Mouse (Mus musculus): ENCODE data around the gene Itga2b.
A peak's percentile ranks its signal among the peaks of the same experiment; 100 is the strongest.

Itga2b gene

DNA sequence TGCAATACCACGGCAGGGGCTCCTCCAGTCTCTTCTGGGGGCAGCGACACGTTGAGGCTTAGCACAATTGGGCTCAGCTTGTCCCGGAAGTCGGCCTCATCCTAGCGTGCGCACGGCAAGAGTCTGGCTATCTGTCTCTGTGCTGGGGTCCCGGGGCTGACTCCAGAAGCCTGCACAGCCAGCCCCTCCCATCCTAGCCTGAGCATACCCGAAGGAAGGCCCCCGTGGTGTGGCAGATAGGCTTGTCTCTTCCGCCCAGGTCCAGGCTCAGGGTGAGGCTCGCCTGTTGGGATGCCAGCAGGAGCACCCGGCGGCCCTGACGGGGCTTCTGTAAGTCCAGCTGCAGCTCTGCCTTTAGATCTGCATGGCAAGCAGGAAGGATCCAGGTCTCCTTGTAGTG, 9.4 kb downstream of the Itga2b start:
- DNase-seq (ENCODE audit: inconsistent age in 2 of 2, low spot score in 1 of 2) = peak in 1 of 2 experiments; percentile 6

DNA sequence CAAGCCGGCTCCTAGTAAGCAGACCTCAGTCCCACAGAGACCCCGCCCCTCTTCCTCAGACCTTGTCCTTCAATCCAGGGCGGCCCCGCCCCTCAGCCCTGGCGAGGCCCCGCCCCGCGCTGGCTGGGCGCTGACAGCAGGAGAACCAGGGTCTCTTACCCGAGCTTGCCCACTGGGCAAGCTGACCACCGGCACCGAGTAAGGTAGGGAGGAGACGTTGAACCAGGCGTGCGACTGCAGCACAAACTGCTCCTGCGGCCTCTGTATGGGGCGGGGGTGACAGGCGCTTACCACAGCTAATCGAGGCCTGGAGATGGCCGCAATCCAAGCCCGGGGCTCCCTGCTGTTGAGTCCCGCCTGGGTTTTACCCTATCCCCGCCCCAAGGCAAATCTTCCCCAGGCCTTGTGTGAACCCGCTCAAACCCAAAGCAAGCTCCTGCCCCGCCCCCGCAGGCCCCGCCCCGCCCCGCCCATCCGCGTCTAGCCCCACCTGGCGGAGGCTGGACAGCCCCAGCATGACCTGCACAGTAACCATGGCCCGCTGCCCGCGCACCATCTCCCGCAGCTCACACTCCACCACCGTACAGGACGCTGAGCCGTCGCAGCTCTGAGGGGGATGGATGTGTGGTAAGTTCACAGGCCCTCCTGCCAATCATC, 14.1 kb downstream of the Itga2b start:
- DNase-seq (ENCODE audit: inconsistent age in 2 of 2, low spot score in 1 of 2) = peak; percentile 82 to 93

DNA sequence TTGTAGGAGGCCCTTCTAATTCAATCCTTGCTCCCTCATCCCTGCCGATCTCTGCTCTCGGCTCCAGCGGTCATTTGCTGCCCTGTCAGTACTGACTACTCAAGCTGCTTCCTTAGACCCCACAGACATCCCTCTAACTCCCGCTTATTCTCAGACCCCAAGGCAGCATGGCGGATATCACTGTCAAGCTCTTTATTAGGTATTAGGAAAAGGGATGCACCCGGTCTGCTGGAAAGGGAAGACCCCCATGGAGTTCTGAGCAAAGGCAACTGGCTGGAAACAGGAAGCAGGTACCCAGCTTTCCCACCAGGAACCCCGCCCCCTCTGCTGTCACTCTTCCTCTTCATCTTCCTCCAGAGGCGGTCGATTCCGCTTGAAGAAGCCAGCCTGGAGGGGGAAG, 16.8 kb downstream of the Itga2b start:
- DNase-seq (ENCODE audit: inconsistent age in 2 of 2, low spot score in 1 of 2) = peak in 1 of 2 experiments; percentile 16

DNA sequence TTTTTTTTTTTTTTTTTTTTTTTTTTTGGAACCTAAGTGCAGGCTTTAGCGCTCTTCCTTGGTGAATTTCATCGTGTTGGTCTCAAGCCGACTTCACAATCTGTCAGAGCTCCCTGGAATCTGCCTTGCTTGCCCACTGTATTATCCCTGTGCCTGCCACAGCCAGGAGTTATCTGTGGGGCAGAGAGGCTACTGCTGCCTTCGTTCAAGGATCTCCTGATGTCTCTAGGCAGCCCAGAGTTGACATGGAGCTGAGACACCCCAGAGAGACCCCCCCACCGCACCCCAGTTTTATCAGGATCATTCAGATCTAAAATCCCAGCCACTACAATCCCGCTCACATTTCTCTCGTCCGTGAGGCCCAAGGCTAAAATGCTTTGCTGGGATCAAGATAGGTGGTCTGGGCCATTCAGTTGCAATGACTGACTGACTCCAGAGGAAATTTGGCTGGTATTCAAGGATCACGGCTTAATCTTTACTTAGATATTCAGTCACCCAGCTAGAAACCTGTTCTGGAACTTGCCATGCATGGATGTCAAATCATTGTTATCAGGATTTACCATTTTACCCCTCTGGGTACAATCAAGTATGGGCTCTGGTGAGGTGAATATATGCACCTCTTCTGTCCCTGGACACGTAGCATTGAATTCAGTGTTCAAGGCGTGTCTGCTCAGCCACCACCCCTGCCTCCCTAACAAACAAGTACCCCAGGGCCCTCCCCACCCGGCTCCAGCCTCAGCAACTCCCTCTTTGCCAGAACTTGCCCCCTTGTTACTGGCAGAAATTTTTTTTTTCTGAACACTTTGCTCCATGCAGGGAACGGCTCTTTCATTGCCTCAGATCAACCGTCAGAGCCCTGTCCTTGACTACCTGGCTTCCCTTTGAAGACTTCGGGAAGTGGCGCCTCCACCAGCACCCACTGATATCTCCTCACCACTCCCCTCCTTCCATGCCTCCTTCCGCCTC, 20.6 kb downstream of the Itga2b start:
- peak; percentile 24 to 68 for DNase-seq (ENCODE audit: inconsistent age in 2 of 2, low spot score in 1 of 2)

GRCm38 (mm10) chr11:102448327-102448726, 21.6 kb downstream of the Itga2b start:
- DNase-seq (ENCODE audit: inconsistent age in 2 of 2, low spot score in 1 of 2) = no peak

- DNase-seq (ENCODE audit: inconsistent age in 2 of 2, low spot score in 1 of 2) = peak; percentile 75 to 90
Measured at GRCm38 (mm10) chr11:102447497-102447896, 22.4 kb downstream of the Itga2b start, which contains the start of gene Fam171a2. Gene Fam171a2, minus strand, starts transcription at chr11:102447682.

GRCm38 (mm10) chr11:102446581-102447461, 23.1 kb downstream of the Itga2b start:
- peak; percentile 38 to 69 for DNase-seq (ENCODE audit: inconsistent age in 2 of 2, low spot score in 1 of 2)

DNA sequence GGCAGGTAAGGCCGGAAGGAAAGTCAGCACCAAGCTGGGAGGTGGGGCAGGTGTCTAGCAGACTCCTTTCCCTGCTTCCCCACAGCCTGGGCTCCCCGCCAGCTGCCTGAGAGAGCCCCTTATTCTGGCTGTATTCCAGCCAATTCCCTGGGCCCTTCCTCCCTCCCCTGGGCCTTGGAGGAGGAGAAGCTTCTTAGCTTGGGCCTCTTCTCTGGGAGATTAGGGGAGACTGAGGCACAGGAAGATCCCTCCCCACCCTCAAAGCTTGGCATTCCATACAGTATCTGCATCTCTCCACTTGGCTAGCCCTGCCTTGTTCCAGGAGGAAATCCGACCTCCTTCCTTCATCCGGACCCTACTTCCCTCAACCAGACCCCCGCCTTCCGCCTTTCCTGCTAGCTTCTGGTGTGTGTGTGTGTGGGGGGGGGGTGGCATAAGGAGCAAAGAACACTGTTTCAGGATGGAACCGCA, 24.0 kb downstream of the Itga2b start:
- peak; percentile 37 to 72 for DNase-seq (ENCODE audit: inconsistent age in 2 of 2, low spot score in 1 of 2)

- DNase-seq (ENCODE audit: inconsistent age in 2 of 2, low spot score in 1 of 2) = peak; percentile 24 to 53
Measured at GRCm38 (mm10) chr11:102445264-102445890, 24.5 kb downstream of the Itga2b start.

DNA sequence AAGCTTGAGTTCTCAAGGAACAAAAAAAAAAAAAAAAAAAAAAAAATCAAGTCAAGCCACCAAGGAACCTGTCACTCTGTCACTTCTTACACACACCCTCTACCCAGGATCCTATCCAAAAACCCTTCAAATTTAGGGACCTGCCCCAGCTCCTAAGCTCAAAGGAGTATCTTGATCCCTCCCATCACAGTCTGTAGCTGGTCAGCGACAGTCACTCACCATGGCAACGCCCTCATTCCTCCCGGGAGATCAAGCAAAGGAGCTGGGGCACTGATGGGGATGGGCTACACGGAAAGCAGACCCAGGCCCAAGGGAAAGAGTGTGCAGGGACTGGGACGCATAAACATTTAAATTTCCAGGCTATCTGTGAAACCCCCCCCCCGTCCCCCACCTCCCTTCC, 25.1 kb downstream of the Itga2b start:
- no peak for DNase-seq (ENCODE audit: inconsistent age in 2 of 2, low spot score in 1 of 2)

DNA sequence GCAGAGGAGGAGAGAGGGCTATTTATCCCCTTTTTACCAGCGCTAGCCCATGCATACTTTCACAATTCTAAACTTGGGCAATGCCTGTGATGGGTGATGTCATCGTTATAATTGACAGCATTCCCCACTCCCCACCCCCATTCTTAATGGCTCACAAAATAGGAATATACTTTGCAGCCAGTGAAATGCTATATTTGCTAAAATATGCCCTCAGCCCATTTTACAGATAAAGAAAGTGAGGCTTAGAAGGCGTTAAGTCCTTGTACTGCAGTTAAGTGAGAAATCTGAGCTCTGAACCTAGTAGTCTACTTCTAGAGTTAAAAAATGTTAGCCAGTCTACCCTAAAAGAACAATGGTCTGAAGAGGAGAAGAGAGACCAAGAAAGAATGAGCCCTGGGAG, 25.6 kb downstream of the Itga2b start:
- no peak for DNase-seq (ENCODE audit: inconsistent age in 2 of 2, low spot score in 1 of 2)

DNA sequence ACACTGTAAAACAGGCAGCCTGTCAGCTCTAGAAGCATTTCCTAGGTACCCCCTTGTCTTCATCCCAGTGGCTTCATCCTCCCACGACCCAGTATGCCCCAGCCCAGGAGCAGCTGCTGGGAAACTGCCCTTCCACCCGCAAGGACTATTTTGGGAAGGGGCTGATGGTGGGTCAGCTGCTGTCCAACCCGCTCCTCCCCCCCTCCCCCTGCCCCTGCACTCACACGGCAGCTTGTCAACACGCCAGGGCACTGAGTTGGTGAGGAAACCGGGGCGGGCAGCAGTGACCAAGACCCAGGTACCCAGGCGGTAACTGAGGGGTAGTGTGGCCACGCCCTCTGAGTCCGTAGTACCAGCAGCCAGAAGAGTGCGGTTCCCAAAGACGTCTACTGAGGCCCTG, 26.2 kb downstream of the Itga2b start:
- DNase-seq (ENCODE audit: inconsistent age in 2 of 2, low spot score in 1 of 2) = no peak

DNA sequence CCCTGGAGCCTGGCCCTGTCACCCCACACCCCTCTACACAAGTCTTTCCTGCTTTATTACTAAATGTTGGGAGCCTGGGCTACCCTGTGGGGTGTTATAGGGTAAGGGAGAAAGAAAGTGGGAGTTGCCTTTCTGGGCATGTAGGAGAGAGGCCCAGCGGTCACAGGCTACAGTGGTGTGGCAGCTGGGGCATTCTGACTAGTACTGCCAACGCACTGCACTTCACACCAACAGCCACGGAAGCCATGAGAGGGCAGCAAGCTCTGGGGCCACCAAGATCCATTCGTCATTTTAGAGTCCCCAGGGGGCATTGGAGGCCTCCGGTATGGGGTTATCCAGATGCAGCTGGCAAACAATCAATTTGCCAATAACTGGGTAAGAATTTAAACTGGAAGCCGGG, 27.8 kb downstream of the Itga2b start:
- no peak for DNase-seq (ENCODE audit: inconsistent age in 2 of 2, low spot score in 1 of 2)

DNA sequence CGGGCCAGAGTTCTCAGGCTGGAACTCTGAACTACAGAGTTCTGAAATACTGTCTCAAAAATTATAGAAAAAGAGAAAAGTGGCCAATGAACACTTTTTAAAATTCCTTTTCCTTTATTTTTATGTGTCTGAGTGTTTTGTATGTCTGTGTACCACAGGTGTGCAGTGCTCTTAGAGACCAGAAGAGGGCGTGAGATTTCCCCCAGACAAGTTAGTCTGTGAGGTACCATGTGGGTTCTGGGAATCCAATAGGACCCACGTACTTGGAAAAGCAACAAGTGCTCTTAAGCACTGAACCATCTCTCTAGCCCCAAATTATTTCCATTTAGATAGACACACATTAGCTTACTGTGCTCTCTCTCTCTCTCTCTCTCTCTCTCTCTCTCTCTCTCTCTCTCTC, 28.5 kb downstream of the Itga2b start:
- no peak for DNase-seq (ENCODE audit: inconsistent age in 2 of 2, low spot score in 1 of 2)

GRCm38 (mm10) chr11:102440255-102440654, 29.7 kb downstream of the Itga2b start:
- DNase-seq (ENCODE audit: inconsistent age in 2 of 2, low spot score in 1 of 2) = peak in 1 of 2 experiments; percentile 3

DNA sequence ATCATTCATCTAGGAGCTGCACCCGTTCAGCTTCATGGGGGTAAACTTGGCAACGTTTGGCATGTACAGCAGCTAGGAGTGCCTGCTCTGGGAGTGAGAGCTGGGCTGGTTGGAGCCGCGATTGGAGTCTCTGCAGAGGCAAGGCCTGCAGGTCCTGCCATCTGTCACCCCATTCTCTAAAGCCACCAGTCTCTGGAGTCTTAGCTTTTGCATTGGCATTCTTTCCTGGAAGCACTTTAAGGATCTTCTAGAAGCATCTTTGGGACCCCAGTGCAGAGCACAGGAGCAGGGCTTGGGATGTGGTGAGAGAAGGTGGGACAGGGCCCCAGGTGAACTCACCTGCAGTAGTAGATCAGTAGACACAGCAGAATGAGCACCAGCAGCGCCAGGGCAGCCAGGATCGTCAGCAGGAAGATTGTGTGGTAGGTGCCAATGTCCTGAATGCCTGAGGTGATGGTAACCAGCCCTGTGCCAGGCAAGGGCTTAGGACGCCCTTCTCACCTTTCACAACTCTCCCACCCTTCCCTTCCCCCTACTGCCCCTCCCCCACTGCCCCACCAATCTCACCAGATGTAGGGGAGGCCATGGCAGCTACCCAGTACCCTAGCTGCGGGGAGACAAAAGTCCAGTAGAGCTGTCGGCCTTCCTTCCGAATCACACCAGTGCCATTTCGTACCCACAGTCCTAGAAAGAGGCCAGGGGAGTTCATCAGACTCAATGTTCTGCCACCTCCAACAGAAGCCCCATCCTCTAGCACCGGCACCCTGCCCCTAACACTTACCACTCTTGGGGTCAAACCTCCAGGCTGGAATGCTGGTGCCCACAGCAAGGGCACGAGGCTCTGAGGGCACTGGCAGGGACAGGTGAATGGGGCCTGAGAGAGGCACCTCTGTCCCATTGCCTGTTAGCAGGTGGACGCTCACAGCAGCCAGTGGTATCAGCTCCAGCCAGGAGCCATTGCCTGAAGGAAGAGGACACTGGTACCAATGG, 30.5 kb downstream of the Itga2b start:
- peak in 1 of 2 experiments; percentile 16 for DNase-seq (ENCODE audit: inconsistent age in 2 of 2, low spot score in 1 of 2)

- peak; percentile 84 to 94 for DNase-seq (ENCODE audit: inconsistent age in 2 of 2, low spot score in 1 of 2)
Measured at GRCm38 (mm10) chr11:102438212-102439092, 31.5 kb downstream of the Itga2b start.
